Mouse (Mus musculus) hindbrain, embryonic 13.5 days (tissue): ENCODE results near the gene Mrpl32. TPM values are rescaled to one million over a fixed set of nuclear protein-coding genes. Genes with fewer than 3 reads are reported as not detected.

ENCODE experiments used
- polyA plus RNA-seq: library from polyadenylated mRNA; unstranded; fragments of >200 nt; fragmentation: Nextera tagmentation; extraction: Ambion mirVana; gene quantifications from 2 replicates; pipeline ENCODE4 v1.2.1, GENCODE M21; 2015

Gene Mrpl32
- polyA plus RNA-seq, 1 experiment from 2014 or later: 128 TPM

Other genes with a start within 250 kb of the Mrpl32 start
- 39.2 and 41.4 TPM in 2 replicates for gene Hecw1, start 89.9 kb downstream of the Mrpl32 start, polyA plus RNA-seq
- gene Psma2, start 75 bp upstream of the Mrpl32 start, polyA plus RNA-seq: 184 and 188 TPM in 2 replicates
- gene AW209491, start 17.0 kb upstream of the Mrpl32 start, polyA plus RNA-seq: 42.2 and 44.9 TPM in 2 replicates